Mouse (Mus musculus) MEL (cell line): ENCODE measurements at regions not wholly inside any gene's neighbourhood (a gene's known extent, or its start where the extent isn't known, plus 50 kb on each side); places are given as distances from the start of the nearest gene placed in this dataset.

ENCODE experiments used
- DNase-seq: peaks from one replicate; pipeline ENCODE4 v3.0.0; 2011; ENCODE audit warnings: low read depth, low spot score
- H3K27ac ChIP-seq: 2 replicates; pipeline ENCODE4 v1.5.1; 2012; ENCODE audit warnings: low read depth, mild to moderate bottlenecking, control low read depth, low read length, moderate library complexity; ENCODE audit not compliant: control insufficient read depth
- H3K27me3 ChIP-seq, 2 experiments: fragments of 150-350 bp in 1 of 2; sonication (generic) in 1 of 2; 2 replicates each; pipeline ENCODE4 v1.6.1; 2012; ENCODE audit warnings: low read length in 2 of 2, mild to moderate bottlenecking in 2 of 2, improper control_type of control experiment in 1 of 2, moderate library complexity in 1 of 2; ENCODE audit not compliant: insufficient read depth in 2 of 2, control insufficient read depth in 1 of 2
- H3K36me3 ChIP-seq, 2 experiments: 2 replicates each; pipeline ENCODE4 v1.6.1; 2012 to 2014; ENCODE audit warnings: low read length in 2 of 2, improper control_type of control experiment in 1 of 2, inconsistent platforms in 1 of 2, mild to moderate bottlenecking in 1 of 2; ENCODE audit not compliant: insufficient read depth in 2 of 2, control insufficient read depth in 1 of 2
- H3K4me1 ChIP-seq, 2 experiments: fragments of 150-350 bp in 1 of 2; sonication (generic) in 1 of 2; 2 replicates each; pipeline ENCODE4 v1.6.1; 2012; ENCODE audit warnings: low read length in 2 of 2, improper control_type of control experiment in 1 of 2, mild to moderate bottlenecking in 1 of 2; ENCODE audit not compliant: insufficient read depth in 2 of 2, control insufficient read depth in 1 of 2
- H3K4me3 ChIP-seq, 2 experiments: fragments of 150-350 bp in 1 of 2; sonication (generic) in 1 of 2; 2 replicates each; pipeline ENCODE4 v1.5.1; 2012; ENCODE audit warnings: low read depth in 2 of 2, low read length in 2 of 2, mild to moderate bottlenecking in 2 of 2, moderate library complexity in 2 of 2, control low read depth in 1 of 2, improper control_type of control experiment in 1 of 2; ENCODE audit not compliant: control insufficient read depth in 1 of 2, insufficient read depth in 1 of 2
- H3K79me2 ChIP-seq: 2 replicates; pipeline ENCODE4 v1.6.1; 2012; ENCODE audit warnings: mild to moderate bottlenecking, low read length, moderate library complexity; ENCODE audit not compliant: control insufficient read depth, poor library complexity, insufficient read depth
- H3K9ac ChIP-seq: 2 replicates; pipeline ENCODE4 v1.6.1; 2012; ENCODE audit warnings: low read depth, mild to moderate bottlenecking, control low read depth, low read length, moderate library complexity; ENCODE audit not compliant: control insufficient read depth, poor library complexity, severe bottlenecking
- H3K9me3 ChIP-seq: fragments of 150-350 bp; sonication (generic); replicated peaks from 2 replicates; pipeline ENCODE4 v1.6.1; 2012; ENCODE audit warnings: mild to moderate bottlenecking, low read length, improper control_type of control experiment, moderate library complexity; ENCODE audit not compliant: insufficient read depth
- E2F4 ChIP-seq: IDR thresholded peaks from 2 replicates; pipeline ENCODE4 v1.6.1; 2011; ENCODE audit warnings: low read depth, low read length, improper control_type of control experiment, borderline replicate concordance
- ELF1 ChIP-seq: IDR thresholded peaks from 2 replicates; pipeline ENCODE4 v1.6.1; 2014; ENCODE audit warnings: low read depth, mild to moderate bottlenecking, inconsistent platforms, low read length, improper control_type of control experiment, moderate library complexity
- EP300 ChIP-seq, 2 experiments: IDR thresholded peaks; 2 replicates each; pipeline ENCODE4 v1.6.1; 2011; ENCODE audit warnings: improper control_type of control experiment in 2 of 2, low read length in 2 of 2, low read depth in 1 of 2, mild to moderate bottlenecking in 1 of 2
- GABPA ChIP-seq: IDR thresholded peaks from 2 replicates; pipeline ENCODE4 v1.6.1; 2012; ENCODE audit warnings: low read depth, mild to moderate bottlenecking, inconsistent platforms, low read length, improper control_type of control experiment, moderate library complexity
- GATA1 ChIP-seq: IDR thresholded peaks from 2 replicates; pipeline ENCODE4 v1.6.1; 2011; ENCODE audit warnings: low read depth, low read length, improper control_type of control experiment
- MAFK ChIP-seq: IDR thresholded peaks from 2 replicates; pipeline ENCODE4 v1.6.1; 2011; ENCODE audit warnings: low read depth, mild to moderate bottlenecking, low read length, improper control_type of control experiment, borderline replicate concordance
- MAX ChIP-seq: IDR thresholded peaks from 2 replicates; pipeline ENCODE4 v1.6.1; 2011; ENCODE audit warnings: low read length, improper control_type of control experiment
- MYB ChIP-seq: IDR thresholded peaks from 2 replicates; pipeline ENCODE4 v1.6.1; 2011; ENCODE audit warnings: mild to moderate bottlenecking, low read depth, low read length, improper control_type of control experiment
- MYC ChIP-seq: IDR thresholded peaks from 2 replicates; pipeline ENCODE4 v1.6.1; 2011; ENCODE audit warnings: low read depth, mild to moderate bottlenecking, low read length, improper control_type of control experiment, moderate library complexity
- NELFE ChIP-seq: IDR thresholded peaks from 2 replicates; pipeline ENCODE4 v1.6.1; 2011; ENCODE audit warnings: low read depth, low read length, improper control_type of control experiment
- POLR2A ChIP-seq, 2 experiments: IDR thresholded peaks; 2 replicates each; pipeline ENCODE4 v1.6.1; 2011 to 2012; ENCODE audit warnings: low read length in 2 of 2, mild to moderate bottlenecking in 2 of 2, control low read depth in 1 of 2, improper control_type of control experiment in 1 of 2, low read depth in 1 of 2, moderate library complexity in 1 of 2; ENCODE audit not compliant: control insufficient read depth in 1 of 2, insufficient read depth in 1 of 2, poor library complexity in 1 of 2
- POLR2AphosphoS2 ChIP-seq: IDR thresholded peaks from 2 replicates; pipeline ENCODE4 v1.6.1; 2011; ENCODE audit warnings: low read length, improper control_type of control experiment
- RAD21 ChIP-seq: IDR thresholded peaks from 2 replicates; pipeline ENCODE4 v1.6.1; 2011; ENCODE audit warnings: mild to moderate bottlenecking, low read depth, low read length, improper control_type of control experiment
- TBP ChIP-seq: IDR thresholded peaks from 2 replicates; pipeline ENCODE4 v1.8.0; 2011; ENCODE audit warnings: low read depth, low read length, improper control_type of control experiment
- ZC3H11A ChIP-seq: IDR thresholded peaks from 2 replicates; pipeline ENCODE4 v1.6.1; 2012; ENCODE audit warnings: low read depth, mild to moderate bottlenecking, inconsistent platforms, low read length, improper control_type of control experiment
- ZKSCAN1 ChIP-seq: IDR thresholded peaks from 2 replicates; pipeline ENCODE4 v1.6.1; 2012; ENCODE audit warnings: low read depth, mild to moderate bottlenecking, inconsistent platforms, low read length, improper control_type of control experiment, moderate library complexity
- ZMIZ1 ChIP-seq: IDR thresholded peaks from 2 replicates; pipeline ENCODE4 v1.6.1; 2012; ENCODE audit warnings: low read depth, mild to moderate bottlenecking, inconsistent platforms, low read length, improper control_type of control experiment, moderate library complexity
- ZNF384 ChIP-seq: IDR thresholded peaks from 2 replicates; pipeline ENCODE4 v1.6.1; 2012; ENCODE audit warnings: low read depth, mild to moderate bottlenecking, inconsistent platforms, low read length, improper control_type of control experiment

- H3K27ac ChIP-seq, result no peak overlapping the region
- H3K9me3 ChIP-seq, result no peaks in the 10 kb centered on the region
- DNase-seq, result no peak
- H3K9ac ChIP-seq, result no peak overlapping the region
- H3K36me3 ChIP-seq, result no peaks in the 10 kb centered on the region
- no peaks in the 10 kb centered on the region for H3K79me2 ChIP-seq
- peaks cover 0 to 1% of the 10 kb centered on the region in 2 experiments; a peak in 1 of 4 replicates for H3K27me3 ChIP-seq
- no peak overlapping the region for H3K4me3 ChIP-seq
- TF ChIP-seq TBP, result no peak
- TF ChIP-seq ELF1, result no peak
- TF ChIP-seq ZC3H11A, result no peak
- no peak for TF ChIP-seq E2F4
- no peak for TF ChIP-seq ZMIZ1
- TF ChIP-seq POLR2AphosphoS2, result no peak
- no peak for TF ChIP-seq NELFE
- TF ChIP-seq GABPA, result no peak
- TF ChIP-seq GATA1, result no peak
- no peak for TF ChIP-seq ZKSCAN1
- TF ChIP-seq MYC, result no peak
- no peak for TF ChIP-seq MAX
- no peak for TF ChIP-seq POLR2A (IDR thresholded peaks at IDR 0.05; ENCODE audit: control insufficient read depth in 1 of 2, insufficient read depth in 1 of 2, low read depth in 1 of 2, low read length in 2 of 2, poor library complexity in 1 of 2)
- no peak for TF ChIP-seq MYB
- no peak for TF ChIP-seq MAFK
- TF ChIP-seq RAD21, result no peak
- no peak for TF ChIP-seq ZNF384
- no peaks in the 10 kb centered on the region for H3K4me1 ChIP-seq
Observed at GRCm38 (mm10) chr5:42989287-42989686, 243.7 kb upstream of the Cpeb2 start.

- H3K79me2 ChIP-seq, result no peaks in the 10 kb centered on the region
- no peak overlapping the region for H3K9ac ChIP-seq
- peaks cover 0 to 3% of the 10 kb centered on the region in 2 experiments; a peak in 2 of 4 replicates for H3K36me3 ChIP-seq
- no peaks in the 10 kb centered on the region for H3K9me3 ChIP-seq
- H3K4me1 ChIP-seq, result peaks cover 3 to 4% of the 10 kb centered on the region in 2 experiments; a peak in 3 of 4 replicates
- TF ChIP-seq MAX, result no peak
- no peak for TF ChIP-seq EP300 (IDR thresholded peaks at IDR 0.05; ENCODE audit: low read depth in 1 of 2, low read length in 2 of 2)
- 0 out of 2 replicates have a peak, but pooled peaks have one; percentile 33 for TF ChIP-seq ZNF384
- TF ChIP-seq POLR2AphosphoS2, result no peak
- TF ChIP-seq ELF1, result no peak
- TF ChIP-seq ZKSCAN1, result no peak
- no peaks in the 10 kb centered on the region; a peak in 1 of 4 replicates for H3K27me3 ChIP-seq
- H3K27ac ChIP-seq, result no peak overlapping the region
- no peak overlapping the region for H3K4me3 ChIP-seq
- DNase-seq, result no peak
Observed at GRCm38 (mm10) chr5:43024006-43024593, 208.9 kb upstream of the Cpeb2 start.
